Mouse (Mus musculus) neural tube, embryonic 11.5 days (tissue): ENCODE results near the gene Borcs5. TPM values are rescaled to one million over a fixed set of nuclear protein-coding genes. Genes with fewer than 3 reads are reported as not detected.

Experiments used
- ATAC-seq: fragments of 200-750 bp; cut with Nextera tagmentation; 2 replicates; pipeline ENCODE4 v1.8.0; 2017; ENCODE audit warnings: moderate number of reproducible peaks, mild to moderate bottlenecking, moderate TSS enrichment, moderate library complexity; ENCODE audit not compliant: insufficient read depth, low FRiP score, low TSS enrichment
- DNase-seq: peaks from one replicate; pipeline ENCODE4 v3.0.0-alpha.2; 2015; ENCODE audit warnings: low spot score
- H3K27ac ChIP-seq: fragments of 300-500 bp; sonication (generic); 2 replicates; pipeline ENCODE4 v1.5.1; 2014; ENCODE audit warnings: low read depth, mild to moderate bottlenecking, low read length
- H3K27me3 ChIP-seq: fragments of 300-500 bp; sonication (generic); 2 replicates; pipeline ENCODE4 v1.6.1; 2014; ENCODE audit warnings: mild to moderate bottlenecking, low read length, mixed read lengths; ENCODE audit not compliant: control insufficient read depth, insufficient read depth
- H3K36me3 ChIP-seq: fragments of 300-500 bp; sonication (generic); 2 replicates; pipeline ENCODE4 v1.6.1; 2014; ENCODE audit warnings: mild to moderate bottlenecking, low read length, moderate library complexity, mixed read lengths; ENCODE audit not compliant: control insufficient read depth, insufficient read depth
- H3K4me1 ChIP-seq: fragments of 300-500 bp; sonication (generic); 2 replicates; pipeline ENCODE4 v1.6.1; 2014; ENCODE audit warnings: low read length, mixed read lengths; ENCODE audit not compliant: control insufficient read depth, insufficient read depth
- H3K4me2 ChIP-seq: fragments of 300-500 bp; sonication (generic); 2 replicates; pipeline ENCODE4 v1.6.1; 2014; ENCODE audit warnings: low read depth, mild to moderate bottlenecking, moderate library complexity
- H3K4me3 ChIP-seq: fragments of 300-500 bp; sonication (generic); 2 replicates; pipeline ENCODE4 v1.5.1; 2014; ENCODE audit warnings: low read depth, low read length
- H3K9ac ChIP-seq: fragments of 300-500 bp; sonication (generic); 2 replicates; pipeline ENCODE4 v1.6.1; 2014; ENCODE audit warnings: mild to moderate bottlenecking, low read length
- H3K9me3 ChIP-seq: fragments of 300-500 bp; sonication (generic); 2 replicates; pipeline ENCODE4 v1.6.1; 2016; ENCODE audit warnings: low read length; ENCODE audit not compliant: control insufficient read depth
- WGBS: fragments of 180-500 bp; shearing (Covaris S2); extraction: QIAGEN DNeasy Blood & Tissue Kit; methylation state at CpG from one replicate; pipeline ENCODE4 v1.1.7; 2014; 5-methylcytosine and 5-hydroxymethylcytosine counted together
- polyA plus RNA-seq: library from polyadenylated mRNA; unstranded; fragments of >200 nt; fragmentation: Nextera tagmentation; extraction: Ambion mirVana; gene quantifications from 2 replicates; pipeline ENCODE4 v1.2.1, GENCODE M21; 2014

The Borcs5 gene
- polyA plus RNA-seq, 1 experiment from 2014 or later: 32.1 TPM

DNA sequence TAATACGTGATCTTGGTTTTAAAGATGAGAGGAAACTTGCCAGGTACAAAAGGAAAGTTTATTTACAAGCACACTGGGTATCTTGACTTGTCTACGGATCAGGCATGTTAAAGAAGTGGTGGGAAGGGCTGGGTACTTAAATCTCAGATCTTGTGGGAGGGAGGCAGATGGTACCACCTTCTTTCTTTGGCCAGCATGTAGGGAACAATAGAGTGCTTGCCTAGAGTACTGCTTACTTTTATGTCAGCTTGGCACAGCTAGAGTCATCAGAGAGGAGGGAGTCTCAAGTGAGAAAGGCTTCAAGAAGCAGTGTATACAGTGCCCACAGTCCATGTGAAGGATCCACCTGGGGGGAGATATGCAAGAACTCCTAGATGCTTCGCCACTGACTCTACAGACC lies 34.1 kb upstream of the Borcs5 start:
- 88% methylated on average over 3 of the region's 3 CpGs for WGBS
- no peak for ATAC-seq
- H3K9ac ChIP-seq: no peak overlapping the region

DNA sequence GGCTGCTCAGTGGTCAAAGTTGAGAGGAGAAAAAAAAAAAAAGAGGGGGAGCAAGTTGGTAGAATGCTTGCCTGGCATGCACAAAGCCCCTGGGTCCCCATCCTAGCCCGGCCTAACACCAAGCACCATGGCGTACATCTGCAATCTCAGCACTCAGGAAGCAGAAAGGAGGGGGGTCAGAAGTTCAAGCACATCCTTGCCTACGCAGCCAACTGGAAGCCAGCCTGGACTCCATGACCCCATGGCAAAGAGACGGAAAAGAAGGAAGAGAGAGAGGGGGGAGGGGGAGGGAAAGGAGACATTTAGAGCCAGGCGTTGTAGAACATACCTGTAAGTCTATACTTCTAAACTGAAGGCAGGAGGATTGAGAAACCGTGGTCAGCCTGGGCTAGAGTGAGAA lies 32.8 kb upstream of the Borcs5 start:
- Histone ChIP-seq H3K36me3 (no peaks in the 10 kb centered on the region), H3K27ac (no peak overlapping the region), H3K4me2 (no peak overlapping the region), H3K27me3 (no peaks in the 10 kb centered on the region), H3K9ac (no peak overlapping the region), H3K9me3 (no peaks in the 10 kb centered on the region), H3K4me3 (no peak overlapping the region), H3K4me1 (no peaks in the 10 kb centered on the region; the same call in 1 of the 2 replicates)
- WGBS: 57% methylated on average over 6 of the region's 6 CpGs
- ATAC-seq (no peak), DNase-seq (no peak)

More for the DNA sequence above, 34.1 kb upstream of the Borcs5 start:
- H3K36me3 ChIP-seq: no peaks in the 10 kb centered on the region
- H3K4me1 ChIP-seq: no peaks in the 10 kb centered on the region; the same call in 1 of the 2 replicates
- no peak overlapping the region for H3K4me2 ChIP-seq
- DNase-seq: no peak
- H3K9me3 ChIP-seq: no peaks in the 10 kb centered on the region
- no peaks in the 10 kb centered on the region for H3K27me3 ChIP-seq
- no peak overlapping the region for H3K4me3 ChIP-seq
- H3K27ac ChIP-seq: no peak overlapping the region

DNA sequence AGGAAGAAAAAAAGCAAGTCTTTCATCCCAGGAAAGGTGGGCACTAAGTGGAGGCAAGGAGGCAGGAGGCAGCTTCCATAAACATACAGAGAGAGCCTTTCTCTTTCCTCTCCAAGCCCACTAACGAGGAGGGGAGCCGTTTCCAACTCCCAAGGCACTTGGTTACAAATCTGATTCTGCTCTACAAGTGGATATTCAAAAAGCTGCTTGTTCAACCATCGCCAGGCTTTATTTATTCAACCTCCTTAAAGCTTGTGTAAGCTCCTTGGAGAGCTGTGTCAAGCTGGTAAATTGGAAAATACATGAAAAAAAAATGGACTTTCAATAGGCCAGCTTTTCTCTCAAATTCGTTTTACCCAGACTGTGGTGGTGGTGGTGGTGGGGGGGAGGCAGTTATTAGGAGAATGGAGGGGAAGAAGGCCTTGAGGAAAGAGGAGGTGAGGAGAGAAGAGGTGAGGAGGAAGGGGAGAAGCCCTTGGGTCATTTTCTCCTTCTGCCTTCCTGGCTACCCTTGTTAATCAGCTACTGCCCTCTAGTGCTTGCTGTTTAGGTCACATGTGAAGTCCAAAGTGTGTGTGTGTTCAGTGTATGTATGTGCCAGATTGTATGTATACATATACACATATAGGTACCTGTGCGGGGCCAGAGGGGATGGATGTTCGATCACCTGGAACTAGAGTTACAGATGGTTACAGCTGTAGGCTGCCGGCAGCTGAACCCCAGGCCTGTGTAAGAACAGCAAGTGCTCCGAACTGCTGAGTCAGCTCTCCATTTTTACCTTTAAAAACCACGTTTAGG lies 32.2 kb upstream of the Borcs5 start:
- H3K4me2 ChIP-seq: no peak overlapping the region
- ATAC-seq (no peak), DNase-seq (peak; percentile 26)
- no peak overlapping the region for H3K9ac ChIP-seq
- no peaks in the 10 kb centered on the region for H3K36me3 ChIP-seq
- H3K27ac ChIP-seq: no peak overlapping the region
- H3K27me3 ChIP-seq: no peaks in the 10 kb centered on the region
- H3K4me3 ChIP-seq: no peak overlapping the region
- H3K9me3 ChIP-seq: no peaks in the 10 kb centered on the region
- no peaks in the 10 kb centered on the region; the same call in 1 of the 2 replicates for H3K4me1 ChIP-seq
- 64% methylated on average over 9 of the region's 9 CpGs for WGBS

DNA sequence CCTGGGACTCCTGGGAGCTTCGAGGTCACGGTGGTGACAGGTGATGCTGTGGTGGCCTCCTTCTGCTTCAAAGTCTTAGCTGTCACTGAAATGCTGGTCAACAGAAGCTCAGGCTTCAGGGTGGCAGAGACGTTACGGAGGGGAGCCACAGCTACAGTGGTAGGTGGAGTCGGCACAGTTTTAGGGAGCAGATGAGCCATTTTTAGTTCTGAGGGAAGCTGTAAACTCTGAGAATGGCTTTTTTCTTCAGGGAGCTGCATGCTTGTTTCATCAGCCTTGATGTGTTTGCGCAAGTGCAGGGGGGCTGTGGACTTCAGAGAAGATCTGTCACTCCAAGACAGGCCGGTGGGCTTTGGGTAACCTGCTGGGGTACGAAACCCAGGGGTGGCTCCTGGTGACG lies 28.9 kb upstream of the Borcs5 start:
- H3K27me3 ChIP-seq: no peaks in the 10 kb centered on the region
- WGBS: 75% methylated on average over 9 of the region's 9 CpGs
- no peak overlapping the region for H3K9ac ChIP-seq
- H3K4me1 ChIP-seq: no peaks in the 10 kb centered on the region
- no peak overlapping the region for H3K27ac ChIP-seq
- ATAC-seq (no peak), DNase-seq (no peak)
- no peaks in the 10 kb centered on the region for H3K36me3 ChIP-seq
- H3K4me2 ChIP-seq: no peak overlapping the region
- H3K9me3 ChIP-seq: no peaks in the 10 kb centered on the region
- no peak overlapping the region for H3K4me3 ChIP-seq

DNA sequence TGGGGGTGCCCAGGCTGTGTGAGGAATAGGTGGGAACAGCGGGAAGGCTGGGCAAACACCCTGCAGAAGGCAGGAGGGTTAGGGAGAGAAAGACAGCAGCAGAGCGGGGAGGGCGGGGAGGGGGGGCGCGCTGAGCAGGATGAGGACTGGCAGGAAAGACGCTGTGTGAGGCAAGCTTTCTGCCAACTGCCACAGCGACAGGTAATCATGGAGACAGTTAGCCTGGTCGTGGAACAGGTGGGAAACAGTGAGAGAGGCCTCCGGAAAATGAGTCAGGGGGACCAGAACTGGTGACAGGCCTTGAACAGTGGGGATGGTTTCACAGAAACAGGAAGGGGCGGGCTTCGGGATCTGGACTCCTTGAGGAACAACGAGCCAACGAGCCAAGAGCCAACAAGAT lies 27.4 kb upstream of the Borcs5 start:
- no peaks in the 10 kb centered on the region for H3K36me3 ChIP-seq
- H3K9ac ChIP-seq: no peak overlapping the region
- H3K4me3 ChIP-seq: no peak overlapping the region
- no peaks in the 10 kb centered on the region for H3K27me3 ChIP-seq
- H3K4me1 ChIP-seq: no peaks in the 10 kb centered on the region
- ATAC-seq (no peak), DNase-seq (no peak)
- no peaks in the 10 kb centered on the region for H3K9me3 ChIP-seq
- H3K27ac ChIP-seq: no peak overlapping the region
- 79% methylated on average over 13 of the region's 13 CpGs for WGBS
- H3K4me2 ChIP-seq: no peak overlapping the region

DNA sequence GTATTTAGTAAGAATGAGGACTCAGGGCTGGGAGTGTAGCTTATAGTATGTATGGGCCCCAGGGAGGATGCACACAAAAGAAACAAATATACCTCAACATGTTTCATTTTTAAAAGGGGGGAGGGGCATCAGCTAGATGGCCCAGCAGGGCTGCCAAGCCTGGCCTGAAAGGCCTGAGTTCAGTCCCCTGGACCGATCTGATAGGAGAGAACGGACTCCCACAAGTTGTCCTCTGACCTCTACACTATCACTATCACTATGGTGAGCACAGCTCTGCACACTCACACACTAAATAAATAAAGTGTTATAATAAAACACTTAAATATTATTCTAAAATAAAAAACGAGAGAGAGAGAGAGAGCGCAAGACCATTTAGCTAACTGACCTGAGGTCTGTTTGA lies 25.0 kb upstream of the Borcs5 start:
- Histone ChIP-seq H3K9ac (no peak overlapping the region), H3K9me3 (no peaks in the 10 kb centered on the region), H3K36me3 (no peaks in the 10 kb centered on the region), H3K4me1 (no peaks in the 10 kb centered on the region), H3K4me3 (no peak overlapping the region), H3K4me2 (no peak overlapping the region), H3K27ac (no peak overlapping the region), H3K27me3 (no peaks in the 10 kb centered on the region)
- WGBS: 82% methylated on average over 4 of the region's 4 CpGs
- DNase-seq (no peak), ATAC-seq (no peak)

DNA sequence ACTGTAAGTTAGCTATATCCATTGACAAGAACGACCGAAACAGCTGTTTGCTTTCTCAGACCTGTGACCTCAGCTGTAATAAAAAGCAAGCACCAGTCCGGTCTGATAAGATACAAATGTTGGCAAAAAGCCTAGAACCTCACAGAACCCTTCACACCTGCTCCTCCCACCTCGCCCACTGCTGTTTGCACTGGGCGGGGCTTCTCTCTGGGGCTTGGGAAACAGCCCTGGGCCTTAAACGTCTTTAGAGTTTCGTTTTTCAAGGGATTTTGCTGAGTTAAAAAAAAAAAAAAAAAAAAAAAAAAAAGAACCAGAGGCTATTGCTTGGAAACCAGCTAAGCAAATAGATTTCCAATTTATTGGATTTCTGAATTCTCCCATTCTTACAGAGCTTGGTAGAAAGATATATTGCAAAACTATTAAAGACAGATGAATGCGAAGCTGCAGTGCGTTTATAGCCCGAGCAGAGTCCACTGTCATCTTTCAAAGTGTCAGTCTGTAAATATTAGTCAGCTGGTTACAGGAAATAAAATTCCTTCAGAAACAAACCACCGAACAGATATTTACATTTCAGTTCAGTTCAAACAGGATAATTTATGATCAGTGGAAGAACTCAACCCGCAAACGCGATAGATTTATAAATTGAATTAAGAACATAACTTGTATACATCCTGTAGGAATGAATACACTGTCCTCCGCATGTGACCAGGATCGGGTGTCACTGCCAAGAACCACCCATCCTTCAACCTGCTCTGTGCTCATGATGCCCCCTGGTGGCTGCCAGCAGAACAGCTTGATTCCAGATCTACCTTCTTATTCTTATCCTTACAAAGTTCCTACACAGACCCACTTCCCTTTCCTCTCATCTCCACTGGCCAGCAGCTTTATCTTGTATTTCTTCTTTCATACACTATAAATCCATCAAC lies 24.3 kb upstream of the Borcs5 start:
- 24% methylated on average over 16 of the region's 16 CpGs for WGBS
- Histone ChIP-seq H3K9ac (no peak overlapping the region), H3K9me3 (no peaks in the 10 kb centered on the region)

DNA sequence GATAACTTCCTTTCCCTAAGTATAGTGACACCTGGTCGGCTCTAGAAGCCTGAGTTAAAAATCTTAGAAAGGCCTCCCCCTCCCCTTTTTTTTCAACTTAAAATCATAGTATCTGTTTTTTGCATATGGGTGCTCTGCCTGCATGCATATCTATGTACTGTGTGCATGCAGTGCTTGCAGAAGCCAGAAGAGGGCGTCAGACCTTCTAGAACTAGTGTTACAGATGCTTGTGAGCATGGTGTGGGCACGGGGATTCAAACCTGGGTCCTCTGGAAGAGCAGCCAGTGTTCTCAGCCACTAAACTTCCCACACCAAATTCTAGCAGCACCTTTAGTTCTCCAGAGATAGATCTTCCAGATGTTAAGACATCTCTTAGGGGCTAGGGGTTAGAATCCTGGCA lies 21.7 kb upstream of the Borcs5 start:
- H3K27ac ChIP-seq: no peak overlapping the region
- 60% methylated on average over 3 of the region's 3 CpGs for WGBS
- H3K9ac ChIP-seq: no peak overlapping the region
- no peak for ATAC-seq
- H3K36me3 ChIP-seq: no peaks in the 10 kb centered on the region
- no peaks in the 10 kb centered on the region for H3K9me3 ChIP-seq
- H3K4me3 ChIP-seq: no peak overlapping the region
- no peak overlapping the region for H3K4me2 ChIP-seq
- no peaks in the 10 kb centered on the region for H3K4me1 ChIP-seq
- no peak for DNase-seq
- H3K27me3 ChIP-seq: no peaks in the 10 kb centered on the region

More for the DNA sequence above, 24.3 kb upstream of the Borcs5 start:
- no peak overlapping the region for H3K4me2 ChIP-seq
- no peaks in the 10 kb centered on the region for H3K27me3 ChIP-seq
- H3K4me1 ChIP-seq: no peaks in the 10 kb centered on the region
- H3K36me3 ChIP-seq: no peaks in the 10 kb centered on the region
- DNase-seq (peak; percentile 76), ATAC-seq (peak; percentile 73; the same call in 1 of the 2 replicates)
- H3K4me3 ChIP-seq: no peak overlapping the region
- H3K27ac ChIP-seq: no peak overlapping the region
